Mouse (Mus musculus) embryonic facial prominence, embryonic 11.5 days (tissue): ENCODE measurements around the gene Hist1h4n. TPM values are rescaled to one million over a fixed set of nuclear protein-coding genes. Genes with fewer than 3 reads are reported as not detected.
"Not testable (repeated sequence)": the region's sequence is repeated elsewhere in the genome, so short reads cannot be mapped to it uniquely, and the experiment has no call there.

Source experiments
- ATAC-seq: fragments of 200-750 bp; cut with Nextera tagmentation; replicated peaks from 2 replicates; pipeline ENCODE4 v1.8.0; 2017; ENCODE audit warnings: low read depth; ENCODE audit not compliant: insufficient number of reproducible peaks, low FRiP score, low TSS enrichment
- DNase-seq: peaks from one replicate; pipeline ENCODE4 v3.0.0-alpha.2; 2015; ENCODE audit warnings: low spot score
- H3K27ac ChIP-seq: fragments of 300-500 bp; sonication (generic); replicated peaks from 2 replicates; pipeline ENCODE4 v1.5.1; 2014; ENCODE audit warnings: mild to moderate bottlenecking, low read depth, low read length, control low read depth
- H3K27me3 ChIP-seq: fragments of 300-500 bp; sonication (generic); 2 replicates; pipeline ENCODE4 v1.6.1; 2014; ENCODE audit warnings: mild to moderate bottlenecking, low read length, moderate library complexity, mixed read lengths; ENCODE audit not compliant: control insufficient read depth, insufficient read depth
- H3K36me3 ChIP-seq: fragments of 300-500 bp; sonication (generic); replicated peaks from 2 replicates; pipeline ENCODE4 v1.6.1; 2014; ENCODE audit warnings: low read depth, mild to moderate bottlenecking, low read length, moderate library complexity, mixed read lengths; ENCODE audit not compliant: control insufficient read depth, insufficient read depth
- H3K4me1 ChIP-seq: fragments of 300-500 bp; sonication (generic); 2 replicates; pipeline ENCODE4 v1.6.1; 2014; ENCODE audit warnings: low read length, mixed read lengths; ENCODE audit not compliant: control insufficient read depth, insufficient read depth
- H3K4me2 ChIP-seq: fragments of 300-500 bp; sonication (generic); 2 replicates; pipeline ENCODE4 v1.6.1; 2014; ENCODE audit warnings: low read depth, mild to moderate bottlenecking, control low read depth, low read length, moderate library complexity
- H3K4me3 ChIP-seq: fragments of 300-500 bp; sonication (generic); 2 replicates; pipeline ENCODE4 v1.5.1; 2014; ENCODE audit warnings: low read depth, low read length, control low read depth
- H3K9ac ChIP-seq: fragments of 300-500 bp; sonication (generic); replicated peaks from 2 replicates; pipeline ENCODE4 v1.6.1; 2014; ENCODE audit warnings: mild to moderate bottlenecking, control low read depth, low read length
- H3K9me3 ChIP-seq: fragments of 300-500 bp; sonication (generic); replicated peaks from 2 replicates; pipeline ENCODE4 v1.6.1; 2016; ENCODE audit warnings: mild to moderate bottlenecking, low read length, inconsistent platforms, mixed read lengths; ENCODE audit not compliant: control insufficient read depth
- WGBS: fragments of 180-500 bp; shearing (Covaris S2); extraction: QIAGEN DNeasy Blood & Tissue Kit; methylation state at CpG from one replicate; pipeline ENCODE4 v1.1.7; 2014; 5-methylcytosine and 5-hydroxymethylcytosine counted together
- polyA plus RNA-seq: library from polyadenylated mRNA; unstranded; fragments of >200 nt; fragmentation: Nextera tagmentation; extraction: Ambion mirVana; gene quantifications from 2 replicates; pipeline ENCODE4 v1.2.1, GENCODE M21; 2014

Hist1h4n gene
- 13.9 and 16.6 TPM in 2 replicates for polyA plus RNA-seq

DNA sequence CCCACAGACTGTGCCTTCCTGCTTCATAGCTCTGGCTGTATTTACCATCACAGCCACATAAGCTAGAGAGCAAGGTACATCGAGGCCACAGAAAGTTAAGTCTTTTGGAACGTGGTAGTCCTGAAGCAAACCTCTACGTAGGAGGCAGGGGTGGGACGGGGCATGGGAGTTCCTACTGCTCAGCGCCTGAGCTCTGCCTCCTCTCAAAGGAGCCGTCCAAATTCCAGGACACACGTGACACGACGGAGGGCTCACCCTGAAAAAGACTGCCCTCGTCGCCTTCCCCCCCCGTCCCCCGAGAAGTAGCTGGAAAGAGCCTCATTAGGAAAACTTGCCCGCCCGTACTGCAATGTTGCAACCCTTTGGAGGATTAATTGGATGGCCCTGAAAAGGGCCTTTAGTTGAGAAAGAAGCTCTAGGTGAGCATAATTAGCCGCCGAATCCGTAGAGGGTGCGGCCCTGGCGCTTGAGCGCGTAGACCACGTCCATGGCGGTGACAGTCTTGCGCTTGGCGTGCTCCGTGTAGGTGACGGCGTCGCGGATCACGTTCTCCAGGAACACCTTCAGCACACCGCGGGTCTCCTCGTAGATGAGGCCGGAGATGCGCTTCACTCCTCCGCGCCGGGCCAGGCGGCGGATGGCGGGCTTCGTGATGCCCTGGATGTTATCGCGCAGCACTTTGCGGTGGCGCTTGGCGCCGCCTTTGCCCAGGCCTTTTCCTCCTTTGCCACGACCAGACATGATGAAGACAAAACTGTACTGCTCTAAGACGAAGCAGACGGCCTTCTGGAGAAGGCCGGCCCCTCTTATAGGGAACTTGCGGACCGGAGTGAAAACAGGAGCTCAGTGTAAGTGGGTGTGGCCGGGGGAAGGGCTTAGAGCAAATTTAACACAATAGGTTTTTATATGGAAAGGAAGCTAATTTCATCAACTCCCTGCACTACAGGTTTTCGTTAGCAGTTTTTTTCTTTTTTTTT is at the start of gene Hist1h4n:
Gene Hist1h4n, minus strand, starts transcription at position 779 of the 977 bp plus-strand sequence.
- not testable (repeated sequence) for H3K27me3 ChIP-seq, H3K9me3 ChIP-seq, H3K36me3 ChIP-seq, H3K4me2 ChIP-seq, H3K27ac ChIP-seq, H3K4me1 ChIP-seq, H3K4me3 ChIP-seq, DNase-seq, H3K9ac ChIP-seq
- WGBS, result under 1% methylated on average over 20 of the region's 58 CpGs
- peak; percentile 87 for ATAC-seq

- Histone ChIP-seq H3K9me3 (no peaks in the 10 kb centered on the region), H3K9ac (no peak overlapping the region), H3K27ac (no peak overlapping the region), H3K36me3 (no peaks in the 10 kb centered on the region), H3K4me1 (no peaks in the 10 kb centered on the region), H3K4me2 (no peak overlapping the region), H3K27me3 (no peaks in the 10 kb centered on the region), H3K4me3 (no peak overlapping the region)
- ATAC-seq, result no peak
- WGBS, result 81% methylated on average over 6 of the region's 6 CpGs
- DNase-seq, result no peak
Measured at GRCm38 (mm10) chr13:21880735-21881134, 48.7 kb upstream of the Hist1h4n start.

GRCm38 (mm10) chr13:21865503-21865902 is 33.5 kb upstream of the Hist1h4n start:
- 79% methylated on average over 3 of the region's 3 CpGs for WGBS

DNA sequence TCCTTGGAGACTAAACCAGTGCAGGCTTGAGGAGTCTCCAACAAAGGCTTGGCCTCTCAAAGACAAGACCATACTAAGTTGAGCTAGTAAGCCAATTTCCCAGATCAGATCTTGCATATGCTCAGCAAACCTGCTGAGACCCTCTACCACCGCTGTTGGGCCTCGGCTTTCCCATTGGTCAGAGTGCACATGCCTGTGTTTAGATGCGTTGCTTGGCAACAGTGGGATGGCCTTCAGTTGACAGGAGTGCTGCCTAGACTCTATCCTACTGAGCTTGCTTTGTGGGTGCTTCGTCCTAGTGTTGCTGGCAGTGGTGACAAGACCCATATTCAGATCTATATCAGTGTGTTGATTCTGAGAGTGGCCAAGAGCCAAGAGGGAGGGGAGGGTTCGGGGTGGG is 29.6 kb upstream of the Hist1h4n start:
- H3K27me3 ChIP-seq, result no peaks in the 10 kb centered on the region
- ATAC-seq (no peak), DNase-seq (peak; percentile 43)
- no peak overlapping the region for H3K4me2 ChIP-seq
- H3K9me3 ChIP-seq, result no peaks in the 10 kb centered on the region
- H3K36me3 ChIP-seq, result no peaks in the 10 kb centered on the region
- 12% methylated on average over 5 of the region's 5 CpGs for WGBS
- no peak overlapping the region for H3K27ac ChIP-seq
- no peaks in the 10 kb centered on the region for H3K4me1 ChIP-seq
- no peak overlapping the region for H3K4me3 ChIP-seq
- H3K9ac ChIP-seq, result no peak overlapping the region

More at GRCm38 (mm10) chr13:21865503-21865902, 33.5 kb upstream of the Hist1h4n start:
- not testable (repeated sequence) for H3K4me2 ChIP-seq, H3K9me3 ChIP-seq, H3K36me3 ChIP-seq, DNase-seq, H3K9ac ChIP-seq, ATAC-seq, H3K27me3 ChIP-seq, H3K27ac ChIP-seq, H3K4me1 ChIP-seq, H3K4me3 ChIP-seq

GRCm38 (mm10) chr13:21855698-21856162 is 23.7 kb upstream of the Hist1h4n start:
- H3K4me2 ChIP-seq, result peak overlapping the region; percentile 19
- ATAC-seq (no peak), DNase-seq (peak; percentile 85)
- H3K36me3 ChIP-seq, result no peaks in the 10 kb centered on the region
- H3K27me3 ChIP-seq, result no peaks in the 10 kb centered on the region
- H3K9ac ChIP-seq, result peak overlapping the region; percentile 33; the same call in 1 of the 2 replicates
- peak overlapping the region; percentile 36 for H3K4me3 ChIP-seq
- H3K9me3 ChIP-seq, result no peaks in the 10 kb centered on the region
- 0% methylated on average over 15 of the region's 15 CpGs for WGBS
- no peak overlapping the region for H3K27ac ChIP-seq
- no peaks in the 10 kb centered on the region for H3K4me1 ChIP-seq

- peak overlapping the region; percentile 36 for H3K4me3 ChIP-seq
- ATAC-seq, result 0 out of 2 replicates have a peak, but pooled peaks have one; percentile 44
- no peak overlapping the region; the same call in 1 of the 2 replicates for H3K4me2 ChIP-seq
- no peak overlapping the region for H3K9ac ChIP-seq
- no peaks in the 10 kb centered on the region for H3K4me1 ChIP-seq
- no peaks in the 10 kb centered on the region for H3K36me3 ChIP-seq
- H3K9me3 ChIP-seq, result no peaks in the 10 kb centered on the region
- peak; percentile 82 for DNase-seq
- WGBS, result under 1% methylated on average over 11 of the region's 11 CpGs
- no peaks in the 10 kb centered on the region for H3K27me3 ChIP-seq
- no peak overlapping the region for H3K27ac ChIP-seq
Measured at GRCm38 (mm10) chr13:21855146-21855545, 23.1 kb upstream of the Hist1h4n start.

DNA sequence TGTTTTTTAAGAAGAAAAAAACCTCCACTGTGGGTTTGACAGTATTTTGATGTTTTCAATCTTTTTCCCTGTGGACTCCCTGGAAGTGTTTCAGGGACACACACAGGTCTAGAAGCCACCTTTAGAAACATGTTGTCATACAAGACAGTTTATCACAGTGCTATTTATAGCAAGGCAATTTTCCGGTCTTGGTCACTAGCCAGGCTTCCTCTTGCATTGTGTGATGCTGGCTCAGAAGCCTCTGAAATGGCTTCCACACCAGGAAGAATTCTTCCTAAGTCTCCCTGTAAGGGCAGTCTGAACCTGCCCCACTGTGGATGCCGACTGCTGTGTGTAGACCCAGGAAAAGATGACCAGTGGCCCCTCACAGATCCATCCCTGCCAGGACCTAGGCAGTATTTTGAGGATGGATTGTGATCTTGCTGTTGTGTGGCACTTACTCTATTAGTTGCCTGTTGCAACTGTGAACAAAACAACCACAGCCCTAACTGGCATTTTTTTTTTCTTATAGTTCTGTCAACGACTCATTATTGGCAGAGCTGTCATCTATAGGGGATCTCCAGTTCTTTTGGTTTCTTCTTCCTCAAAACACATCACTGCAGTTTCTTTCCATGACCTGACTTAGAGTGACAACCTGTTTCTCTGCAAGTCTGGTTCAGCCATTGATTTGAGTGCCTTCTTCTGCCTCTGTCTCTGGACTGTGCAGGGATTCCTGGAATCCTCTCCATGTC is 20.4 kb upstream of the Hist1h4n start:
- no peak overlapping the region for H3K27ac ChIP-seq
- 79% methylated on average over 3 of the region's 3 CpGs for WGBS
- no peaks in the 10 kb centered on the region for H3K36me3 ChIP-seq
- H3K4me1 ChIP-seq, result no peaks in the 10 kb centered on the region
- H3K27me3 ChIP-seq, result no peaks in the 10 kb centered on the region
- no peak overlapping the region for H3K4me3 ChIP-seq
- H3K9me3 ChIP-seq, result no peaks in the 10 kb centered on the region
- H3K4me2 ChIP-seq, result no peak overlapping the region
- ATAC-seq (no peak), DNase-seq (no peak)
- no peak overlapping the region for H3K9ac ChIP-seq
